In the genomic region with DNA sequence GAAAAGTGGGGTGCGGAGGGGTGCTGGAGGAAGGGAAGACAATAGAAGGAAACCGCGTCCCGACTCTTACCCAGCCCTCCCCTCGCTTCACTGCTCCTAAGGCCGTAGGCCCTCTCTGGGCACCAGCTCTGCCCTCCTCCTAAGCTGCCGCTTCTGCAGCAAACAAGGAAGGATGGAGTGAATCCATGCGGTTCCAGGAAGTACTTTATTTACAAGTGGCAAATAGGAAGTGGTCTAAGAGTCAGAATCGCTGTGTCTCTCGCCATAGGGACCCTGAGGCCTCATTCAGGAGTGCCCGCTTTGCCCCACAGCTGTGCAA, we compare ENCODE assay signal across 8 mouse cellular contexts. TPM values are rescaled to one million over a fixed set of nuclear protein-coding genes. Genes with fewer than 3 reads are reported as not detected.
DNase-seq lines count a peak whose midpoint lies in the region; ATAC-seq lines count a peak whose summit lies in the region.

A gene (minus strand): TSS at position 185 of the 319 bp plus-strand sequence.

- H3K9ac ChIP-seq in limb, embryonic 12.5 days (replicated peaks) = peak within 1 kb of the TSS; percentile 96
- H3K9ac ChIP-seq in neural tube, embryonic 12.5 days = peak within 1 kb of the TSS; percentile 92

- H3K27me3 ChIP-seq in erythroblast, embryonic 14.5 days (ENCODE audit: control insufficient read depth) = peaks cover 13% of the 10 kb centered on the region
- H3K27me3 ChIP-seq in limb, embryonic 12.5 days = no peaks in the 10 kb centered on the region
- H3K27me3 ChIP-seq in neural tube, embryonic 12.5 days (replicated peaks) = no peaks in the 10 kb centered on the region

- H3K36me3 ChIP-seq in erythroblast, embryonic 14.5 days (ENCODE audit: control insufficient read depth) = peaks cover 26% of the 10 kb centered on the region
- H3K36me3 ChIP-seq in limb, embryonic 12.5 days = peaks cover 1% of the 10 kb centered on the region; the same call in 1 of the 2 replicates
- no peaks in the 10 kb centered on the region for H3K36me3 ChIP-seq in neural tube, embryonic 12.5 days

- no peak for DNase-seq in urinary bladder, adult 2 months (ENCODE audit: low spot score)
- no peak for DNase-seq in urinary bladder, postnatal 10 days (ENCODE audit: low spot score)
- DNase-seq in heart, postnatal 25 days (ENCODE audit: low spot score) = no peak
- no peak for DNase-seq in embryo, embryonic 10.5 days (ENCODE audit: low spot score)
- DNase-seq in urinary bladder, adult 18-20 months (ENCODE audit: low spot score in 2 of 2) = no peak

- H3K27ac ChIP-seq in limb, embryonic 12.5 days = peak within 1 kb of the TSS; percentile 94
- H3K27ac ChIP-seq in neural tube, embryonic 12.5 days = peak within 1 kb of the TSS; percentile 82

- 5% methylated on average over 11 of the region's 11 CpGs for WGBS in limb, embryonic 12.5 days
- 4% methylated on average over 11 of the region's 11 CpGs for WGBS in neural tube, embryonic 12.5 days

- no peaks in the 10 kb centered on the region for H3K9me3 ChIP-seq in erythroblast, embryonic 14.5 days (ENCODE audit: control insufficient read depth, low read length)
- H3K9me3 ChIP-seq in limb, embryonic 12.5 days = no peaks in the 10 kb centered on the region
- no peaks in the 10 kb centered on the region for H3K9me3 ChIP-seq in neural tube, embryonic 12.5 days

- intact Hi-C loops in heart, postnatal 25 days (cut with DNase I) = loop anchor here (2.0 to 5.0 kb wide), 4 partner anchors 31 to 101 kb away; no protein-coding TSS in a partner anchor

- peaks cover 51% of the 10 kb centered on the region for H3K4me1 ChIP-seq in erythroblast, embryonic 14.5 days (ENCODE audit: control insufficient read depth)
- peaks cover 26% of the 10 kb centered on the region for H3K4me1 ChIP-seq in limb, embryonic 12.5 days (replicated peaks)
- H3K4me1 ChIP-seq in neural tube, embryonic 12.5 days = peaks cover 19% of the 10 kb centered on the region; the same call in 1 of the 2 replicates

- peak within 1 kb of the TSS; percentile 99 for H3K4me3 ChIP-seq in erythroblast, embryonic 14.5 days (replicated peaks)
- H3K4me3 ChIP-seq in limb, embryonic 12.5 days (replicated peaks) = peak within 1 kb of the TSS; percentile 96
- H3K4me3 ChIP-seq in neural tube, embryonic 12.5 days = peak within 1 kb of the TSS; percentile 82

- peak within 1 kb of the TSS; percentile 81 for H3K4me2 ChIP-seq in limb, embryonic 12.5 days
- H3K4me2 ChIP-seq in neural tube, embryonic 12.5 days (replicated peaks) = peak within 1 kb of the TSS; percentile 93

- ATAC-seq in limb, embryonic 12.5 days (ENCODE audit: insufficient number of reproducible peaks, insufficient read depth, low FRiP score, low TSS enrichment, low read depth) = peak; percentile 40; the same call in 1 of the 2 replicates
- no peak; the same call in 1 of the 2 replicates for ATAC-seq in neural tube, embryonic 12.5 days (ENCODE audit: low FRiP score, low read depth)

RNA-seq across cellular contexts. Expression of the gene that starts here (rescaled TPM):
- polyA plus RNA-seq in urinary bladder, adult 2 months (2012; rRNA removed) = 60.4 and 67.3 TPM in 2 replicates
- 6.7 and 7.8 TPM in 2 replicates for polyA plus RNA-seq in erythroblast, embryonic 14.5 days (2012)
- total RNA-seq in heart, postnatal 25 days (2021) = 10 to 100 TPM; 67.1 to 78.4 TPM
- 47.7 and 51.1 TPM in 2 replicates for polyA plus RNA-seq in limb, embryonic 12.5 days (2016; fragmentation: Nextera tagmentation; extraction: Ambion mirVana)
- polyA plus RNA-seq in neural tube, embryonic 12.5 days (2016; fragmentation: Nextera tagmentation; extraction: Ambion mirVana) = 33.7 and 36.6 TPM in 2 replicates
